Mouse (Mus musculus) spleen, postnatal 14 days (tissue): Measurements from ENCODE around the gene Fermt3.

Experiments
- DNase-seq, 2 experiments: peaks; one replicate each; pipeline ENCODE4 v3.0.0; 2021 to 2022; ENCODE audit warnings: low spot score in 2 of 2

Gene Fermt3

GRCm38 (mm10) chr19:6972247-6972917 lies 46.9 kb downstream of the Fermt3 start:
- DNase-seq, result no peak

GRCm38 (mm10) chr19:6971644-6972043 lies 47.6 kb downstream of the Fermt3 start:
- no peak for DNase-seq

- DNase-seq, result no peak
These were observed 48.7 kb downstream of the Fermt3 start for GRCm38 (mm10) chr19:6970460-6971085.

GRCm38 (mm10) chr19:6969665-6970381 lies 49.4 kb downstream of the Fermt3 start:
- DNase-seq, result peak; percentile 54 to 68

GRCm38 (mm10) chr19:6969291-6969664 lies 50.0 kb downstream of the Fermt3 start:
- DNase-seq, result no peak

GRCm38 (mm10) chr19:6968491-6969271 lies 50.6 kb downstream of the Fermt3 start:
- no peak for DNase-seq

- no peak for DNase-seq
These were observed 62.8 kb downstream of the Fermt3 start for GRCm38 (mm10) chr19:6956461-6956860.

- DNase-seq, result no peak
These were observed 63.8 kb downstream of the Fermt3 start for GRCm38 (mm10) chr19:6955424-6955823.

GRCm38 (mm10) chr19:6954046-6954445 lies 65.2 kb downstream of the Fermt3 start:
- DNase-seq, result peak in 1 of 2 experiments; percentile 38

GRCm38 (mm10) chr19:6952712-6953037 lies 66.6 kb downstream of the Fermt3 start:
- DNase-seq, result no peak

- DNase-seq, result peak in 1 of 2 experiments; percentile 47
These were observed 67.1 kb downstream of the Fermt3 start for GRCm38 (mm10) chr19:6951994-6952711.

- DNase-seq, result peak; percentile 57 to 70
These were observed 67.8 kb downstream of the Fermt3 start for GRCm38 (mm10) chr19:6951381-6951968.

- DNase-seq, result no peak
These were observed 68.6 kb downstream of the Fermt3 start for GRCm38 (mm10) chr19:6950613-6951153.

GRCm38 (mm10) chr19:6949951-6950350 lies 69.3 kb downstream of the Fermt3 start:
- DNase-seq, result no peak

GRCm38 (mm10) chr19:6949532-6949931 lies 69.7 kb downstream of the Fermt3 start:
- DNase-seq, result no peak
